ENCODE assay signal across 16 mouse cellular contexts in genomic region chr1:138606771-138607170, GRCm38 (mm10). TPM values are rescaled to one million over a fixed set of nuclear protein-coding genes. Genes with fewer than 3 reads are reported as not detected.
DNase-seq lines count a peak whose midpoint lies in the region; ATAC-seq and TF ChIP-seq lines count a peak whose summit lies in the region.
"Had no signal": no experiment of that assay in that cellular context is flagged by ENCODE, and none has a peak within 500 bp of the region (broad histone marks: within the 10 kb centered on the region; RNA-seq: fewer than 3 reads in every experiment).

No protein-coding gene starts in this region.

- no peak for ATAC-seq in heart, embryonic 11.5 days (replicated peaks; ENCODE audit: insufficient number of reproducible peaks, low FRiP score, low TSS enrichment)
- 0 out of 2 replicates have a peak, but pooled peaks have one; percentile 21 for ATAC-seq in liver, embryonic 14.5 days (ENCODE audit: insufficient read depth)
- ATAC-seq in intestine, postnatal 0 days = no peak
- no peak for ATAC-seq in forebrain, postnatal 0 days
- ATAC-seq: Patski had no signal

- H3K9ac ChIP-seq in heart, embryonic 11.5 days (ENCODE audit: low read depth, low read length) = no peak overlapping the region
- no peak overlapping the region for H3K9ac ChIP-seq in liver, embryonic 14.5 days (replicated peaks)
- H3K9ac ChIP-seq in intestine, postnatal 0 days (ENCODE audit: low read depth, low read length) = no peak overlapping the region
- H3K9ac ChIP-seq in forebrain, postnatal 0 days = no peak overlapping the region
- H3K9ac ChIP-seq: stomach, embryonic 15.5 days had no signal

- DNase-seq in heart, adult 11 months = peak; percentile 94
- peak; percentile 22 for DNase-seq in ovary, postnatal 36 days (ENCODE audit: low spot score)
- DNase-seq in ovary, postnatal 14 days (ENCODE audit: low spot score) = no peak
- peak; percentile 21 to 48 for DNase-seq in adrenal gland, postnatal 36 days
- DNase-seq in liver, embryonic 14.5 days (ENCODE audit: low read depth in 3 of 3, low spot score in 3 of 3) = no peak
- DNase-seq in forebrain, postnatal 0 days = no peak
- DNase-seq: cerebellum, adult 2 months; embryo, embryonic 11 days; lung, adult 2 months; thymus, postnatal 4 days had no signal

- H3K4me2 ChIP-seq in heart, embryonic 11.5 days = no peak overlapping the region
- no peak overlapping the region for H3K4me2 ChIP-seq in liver, embryonic 14.5 days (ENCODE audit: low read depth)
- no peak overlapping the region for H3K4me2 ChIP-seq in intestine, postnatal 0 days (replicated peaks; ENCODE audit: low read depth)
- no peak overlapping the region for H3K4me2 ChIP-seq in forebrain, postnatal 0 days (ENCODE audit: low read depth)
- H3K4me2 ChIP-seq: stomach, embryonic 15.5 days had no signal

- TF ChIP-seq EP300 in liver, embryonic 14.5 days (IDR thresholded peaks at IDR 0.05; ENCODE audit: low read depth) = no peak

- H3K9me3 ChIP-seq in heart, embryonic 11.5 days (replicated peaks; ENCODE audit: control insufficient read depth, low read length) = no peaks in the 10 kb centered on the region
- no peaks in the 10 kb centered on the region for H3K9me3 ChIP-seq in liver, embryonic 14.5 days (ENCODE audit: control insufficient read depth, low read length)
- no peaks in the 10 kb centered on the region for H3K9me3 ChIP-seq in intestine, postnatal 0 days (ENCODE audit: control insufficient read depth)
- no peaks in the 10 kb centered on the region for H3K9me3 ChIP-seq in forebrain, postnatal 0 days (ENCODE audit: low read length)
- H3K9me3 ChIP-seq: hindbrain, embryonic 10.5 days; stomach, embryonic 15.5 days had no signal

- peaks cover 21% of the 10 kb centered on the region for H3K4me1 ChIP-seq in heart, embryonic 11.5 days (ENCODE audit: control insufficient read depth, insufficient read depth, low read length)
- H3K4me1 ChIP-seq in liver, embryonic 14.5 days (replicated peaks; ENCODE audit: control insufficient read depth in 2 of 2, insufficient read depth in 2 of 2, low read length in 1 of 2) = no peaks in the 10 kb centered on the region
- no peaks in the 10 kb centered on the region for H3K4me1 ChIP-seq in intestine, postnatal 0 days (replicated peaks; ENCODE audit: control insufficient read depth, insufficient read depth, low read length)
- no peaks in the 10 kb centered on the region for H3K4me1 ChIP-seq in forebrain, postnatal 0 days (ENCODE audit: insufficient read depth)
- H3K4me1 ChIP-seq: hindbrain, embryonic 10.5 days; stomach, embryonic 15.5 days had no signal

- no peaks in the 10 kb centered on the region for H3K27me3 ChIP-seq in heart, embryonic 11.5 days (ENCODE audit: control insufficient read depth, insufficient read depth, low read length)
- H3K27me3 ChIP-seq in liver, embryonic 14.5 days (ENCODE audit: control insufficient read depth, insufficient read depth, low read length) = no peaks in the 10 kb centered on the region
- no peaks in the 10 kb centered on the region for H3K27me3 ChIP-seq in intestine, postnatal 0 days (replicated peaks; ENCODE audit: control insufficient read depth, insufficient read depth, low read length)
- no peaks in the 10 kb centered on the region for H3K27me3 ChIP-seq in forebrain, postnatal 0 days (ENCODE audit: insufficient read depth, low read length)
- H3K27me3 ChIP-seq: Patski; stomach, embryonic 15.5 days had no signal

- TF ChIP-seq CTCF in liver, embryonic 14.5 days (IDR thresholded peaks at IDR 0.05; ENCODE audit: low read depth) = no peak
- TF ChIP-seq CTCF in intestine, postnatal 0 days (IDR thresholded peaks at IDR 0.05; ENCODE audit: low read depth) = no peak
- TF ChIP-seq CTCF in forebrain, postnatal 0 days (IDR thresholded peaks at IDR 0.05; ENCODE audit: low read depth) = no peak

- 61% methylated on average over 8 of the region's 8 CpGs for WGBS in heart, embryonic 11.5 days (ENCODE audit: insufficient replicate concordance)
- 80% methylated on average over 8 of the region's 8 CpGs for WGBS in liver, embryonic 14.5 days (ENCODE audit: insufficient replicate concordance)
- 77% methylated on average over 8 of the region's 8 CpGs for WGBS in intestine, postnatal 0 days
- WGBS in forebrain, postnatal 0 days = 84% methylated on average over 8 of the region's 8 CpGs

- no peak overlapping the region for H3K4me3 ChIP-seq in heart, embryonic 11.5 days (ENCODE audit: low read depth, low read length)
- H3K4me3 ChIP-seq in liver, embryonic 14.5 days (ENCODE audit: insufficient read depth in 1 of 2, low read depth in 2 of 2, low read length in 2 of 2) = no peak overlapping the region
- H3K4me3 ChIP-seq in intestine, postnatal 0 days (ENCODE audit: low read depth, low read length) = no peak overlapping the region
- no peak overlapping the region for H3K4me3 ChIP-seq in forebrain, postnatal 0 days (ENCODE audit: low read depth, low read length)
- H3K4me3 ChIP-seq: erythroblast, embryonic 14.5 days; hindbrain, embryonic 10.5 days; stomach, embryonic 15.5 days had no signal

- no peak overlapping the region for H3K27ac ChIP-seq in heart, embryonic 11.5 days (ENCODE audit: low read depth, low read length)
- no peak overlapping the region for H3K27ac ChIP-seq in liver, embryonic 14.5 days
- no peak overlapping the region for H3K27ac ChIP-seq in intestine, postnatal 0 days (ENCODE audit: low read depth, low read length)
- H3K27ac ChIP-seq in forebrain, postnatal 0 days (ENCODE audit: low read depth, low read length) = no peak overlapping the region
- H3K27ac ChIP-seq: hindbrain, embryonic 10.5 days; stomach, embryonic 15.5 days had no signal

- no peaks in the 10 kb centered on the region for H3K36me3 ChIP-seq in heart, embryonic 11.5 days (ENCODE audit: control insufficient read depth, insufficient read depth, low read length)
- H3K36me3 ChIP-seq in liver, embryonic 14.5 days (replicated peaks; ENCODE audit: control insufficient read depth, insufficient read depth, low read depth) = no peaks in the 10 kb centered on the region
- H3K36me3 ChIP-seq in intestine, postnatal 0 days (ENCODE audit: control insufficient read depth, insufficient read depth) = no peaks in the 10 kb centered on the region
- no peaks in the 10 kb centered on the region for H3K36me3 ChIP-seq in forebrain, postnatal 0 days (ENCODE audit: insufficient read depth)
- H3K36me3 ChIP-seq: hindbrain, embryonic 10.5 days; stomach, embryonic 15.5 days had no signal

RNA-seq across cellular contexts. Expression of gene Nek7, which starts 13.2 kb away (rescaled TPM):
- polyA plus RNA-seq in heart, embryonic 11.5 days (2014; fragmentation: Nextera tagmentation; extraction: Ambion mirVana) = 47.1 TPM in 2 replicates
- 10 to 100 TPM; 47.5 to 54.7 TPM for total RNA-seq in adrenal gland, postnatal 36 days (2021)
- polyA plus RNA-seq in liver, embryonic 14.5 days (2012; rRNA removed) = 3.8 and 5.5 TPM in 2 replicates
- polyA plus RNA-seq in liver, embryonic 14.5 days (2014; fragmentation: Nextera tagmentation; extraction: Ambion mirVana) = 13.2 and 13.7 TPM in 2 replicates
- 16.6 and 16.7 TPM in 2 replicates for polyA plus RNA-seq in intestine, postnatal 0 days (2015; fragmentation: Nextera tagmentation; extraction: Ambion mirVana)
- 10.9 and 15.4 TPM in 2 replicates for total RNA-seq in forebrain, postnatal 0 days (2014; rRNA removed)
- polyA plus RNA-seq in forebrain, postnatal 0 days (2015; fragmentation: Nextera tagmentation; extraction: Ambion mirVana) = 9.9 and 15.3 TPM in 2 replicates

Comparison
In these comparisons a context has a peak if more than half of its experiments do, and no peak if none do; other contexts are left out.
1. DNase-seq: peak in heart, adult 11 months (single experiment), ovary, postnatal 36 days (single experiment) and adrenal gland, postnatal 36 days (2 of 2); none in ovary, postnatal 14 days (single experiment), liver, embryonic 14.5 days (0 of 3) and forebrain, postnatal 0 days (single experiment).